Comparison of ENCODE assay signal across 9 mouse cellular contexts in the genomic region with DNA sequence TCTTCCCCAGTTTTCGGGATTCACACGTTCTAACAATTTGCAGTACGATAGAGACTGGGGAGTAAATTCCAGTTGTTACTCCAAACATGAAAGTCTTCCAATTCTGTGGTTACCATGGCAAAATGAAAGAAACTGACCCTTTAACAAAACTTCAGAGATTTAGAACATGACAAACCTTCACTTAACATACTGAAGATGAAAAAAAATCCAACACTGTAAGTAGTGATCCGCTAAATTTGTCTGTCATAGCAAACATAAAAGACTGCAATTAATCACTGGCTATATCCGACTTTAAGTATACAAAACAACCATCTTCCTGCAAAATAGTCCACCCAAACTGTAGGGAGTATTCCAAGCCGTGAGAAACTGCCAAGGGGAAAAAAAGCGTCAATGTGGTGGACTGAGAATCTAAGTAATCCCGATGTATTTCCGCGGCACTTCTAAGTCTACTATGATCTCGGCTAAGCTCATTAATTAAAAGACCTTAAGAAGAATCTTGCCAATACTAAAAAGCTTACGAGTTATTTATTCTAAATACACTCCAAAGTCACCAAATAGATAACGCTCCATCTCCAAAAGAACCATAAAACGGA. TPM values are rescaled to one million over a fixed set of nuclear protein-coding genes. Genes with fewer than 3 reads are reported as not detected.
A peak's percentile ranks its signal among the peaks of the same experiment; 100 is the strongest.
DNase-seq lines count a peak whose midpoint lies in the region; ATAC-seq and TF ChIP-seq lines count a peak whose summit lies in the region.
"Had no signal": no experiment of that assay in that cellular context is flagged by ENCODE, and none has a peak within 500 bp of the region (broad histone marks: within the 10 kb centered on the region; RNA-seq: fewer than 3 reads in every experiment).

No protein-coding gene starts in this region.

- 0 out of 2 replicates have a peak, but pooled peaks cover 2% of the 10 kb centered on the region for H3K27me3 ChIP-seq in E14TG2a.4 (ENCODE audit: insufficient read depth, low read length)
- no peaks in the 10 kb centered on the region for H3K27me3 ChIP-seq in heart, embryonic 11.5 days (ENCODE audit: control insufficient read depth, insufficient read depth, low read length)
- H3K27me3 ChIP-seq in liver, embryonic 14.5 days (ENCODE audit: control insufficient read depth, insufficient read depth, low read length): peaks cover 31% of the 10 kb centered on the region
- H3K27me3 ChIP-seq in stomach, postnatal 0 days (ENCODE audit: control insufficient read depth, insufficient read depth, low read length): no peaks in the 10 kb centered on the region; the same call in 1 of the 2 replicates
- no peaks in the 10 kb centered on the region; the same call in 1 of the 2 replicates for H3K27me3 ChIP-seq in kidney, adult 2 months (replicated peaks; ENCODE audit: control insufficient read depth, insufficient read depth, low read length)

- no peaks in the 10 kb centered on the region for H3K36me3 ChIP-seq in E14TG2a.4 (ENCODE audit: insufficient read depth, low read length)
- H3K36me3 ChIP-seq in heart, embryonic 11.5 days (ENCODE audit: control insufficient read depth, insufficient read depth, low read length): no peaks in the 10 kb centered on the region
- H3K36me3 ChIP-seq in liver, embryonic 14.5 days (replicated peaks; ENCODE audit: control insufficient read depth, insufficient read depth, low read depth): no peaks in the 10 kb centered on the region
- H3K36me3 ChIP-seq in stomach, postnatal 0 days (ENCODE audit: control insufficient read depth, insufficient read depth, low read length): no peaks in the 10 kb centered on the region
- no peaks in the 10 kb centered on the region for H3K36me3 ChIP-seq in kidney, adult 2 months (ENCODE audit: control insufficient read depth, insufficient read depth, low read length)

- WGBS in heart, embryonic 11.5 days (ENCODE audit: insufficient replicate concordance): 20% methylated on average over 14 of the region's 14 CpGs
- 21% methylated on average over 14 of the region's 14 CpGs for WGBS in liver, embryonic 14.5 days (ENCODE audit: insufficient replicate concordance)
- 17% methylated on average over 14 of the region's 14 CpGs for WGBS in stomach, postnatal 0 days
- WGBS in kidney, adult 2 months: 21% methylated on average over 14 of the region's 14 CpGs

- H3K4me2 ChIP-seq in heart, embryonic 11.5 days: peak overlapping the region; percentile 83
- H3K4me2 ChIP-seq in liver, embryonic 14.5 days (ENCODE audit: low read depth): peak overlapping the region; percentile 65; the same call in 1 of the 2 replicates
- H3K4me2 ChIP-seq in stomach, postnatal 0 days (replicated peaks; ENCODE audit: low read depth): peak overlapping the region; percentile 88

- H3K4me1 ChIP-seq in E14TG2a.4 (replicated peaks; ENCODE audit: low read depth, low read length): peaks cover 26% of the 10 kb centered on the region
- no peaks in the 10 kb centered on the region for H3K4me1 ChIP-seq in heart, embryonic 11.5 days (ENCODE audit: control insufficient read depth, insufficient read depth, low read length)
- H3K4me1 ChIP-seq in liver, embryonic 14.5 days (replicated peaks; ENCODE audit: control insufficient read depth in 2 of 2, insufficient read depth in 2 of 2, low read length in 1 of 2): no peaks in the 10 kb centered on the region
- no peaks in the 10 kb centered on the region for H3K4me1 ChIP-seq in stomach, postnatal 0 days (replicated peaks; ENCODE audit: control insufficient read depth, insufficient read depth)
- no peaks in the 10 kb centered on the region for H3K4me1 ChIP-seq in kidney, adult 2 months (ENCODE audit: control insufficient read depth, insufficient read depth, low read length)

- TF ChIP-seq POLR2A in kidney, adult 2 months (IDR thresholded peaks at IDR 0.05; ENCODE audit: low read depth, low read length): no peak

- no peak overlapping the region for H3K9ac ChIP-seq in heart, embryonic 11.5 days (ENCODE audit: low read depth, low read length)
- H3K9ac ChIP-seq in liver, embryonic 14.5 days (replicated peaks): no peak overlapping the region
- no peak overlapping the region for H3K9ac ChIP-seq in stomach, postnatal 0 days (ENCODE audit: low read length)

- no peak for TF ChIP-seq EP300 in liver, embryonic 14.5 days (IDR thresholded peaks at IDR 0.05; ENCODE audit: low read depth)
- TF ChIP-seq EP300 in stomach, postnatal 0 days (optimal IDR thresholded peaks at IDR 0.05): no peak

- DNase-seq in MEL-GATA-1-ER (ENCODE audit: extremely low read depth, low read depth): peak; percentile 14
- DNase-seq in liver, embryonic 14.5 days (ENCODE audit: low read depth in 3 of 3, low spot score in 3 of 3): no peak
- no peak for DNase-seq in stomach, postnatal 0 days (ENCODE audit: low spot score)
- no peak for DNase-seq in kidney, adult 2 months

- no peak for ATAC-seq in heart, embryonic 11.5 days (replicated peaks; ENCODE audit: insufficient number of reproducible peaks, low FRiP score, low TSS enrichment)
- no peak for ATAC-seq in liver, embryonic 14.5 days (ENCODE audit: insufficient read depth)
- no peak for ATAC-seq in stomach, postnatal 0 days (ENCODE audit: low FRiP score, low TSS enrichment)
- no peak for ATAC-seq in frontal cortex, adult (ENCODE audit: low TSS enrichment)
- ATAC-seq in CD4-positive, CD25-positive, alpha-beta regulatory T cell, adult 4 months: no peak

- H3K27ac ChIP-seq in heart, embryonic 11.5 days (ENCODE audit: low read depth, low read length): no peak overlapping the region
- no peak overlapping the region for H3K27ac ChIP-seq in liver, embryonic 14.5 days
- H3K27ac ChIP-seq in stomach, postnatal 0 days (replicated peaks): no peak overlapping the region
- H3K27ac ChIP-seq in kidney, adult 2 months (ENCODE audit: insufficient read depth, low read depth, low read length): no peak overlapping the region
- H3K27ac ChIP-seq: macrophage had no signal

- no peak for TF ChIP-seq CTCF in E14TG2a.4 (conservative IDR thresholded peaks at IDR 0.05; ENCODE audit: low read length)
- TF ChIP-seq CTCF in liver, embryonic 14.5 days (IDR thresholded peaks at IDR 0.05; ENCODE audit: low read depth): no peak
- no peak for TF ChIP-seq CTCF in stomach, postnatal 0 days (IDR thresholded peaks at IDR 0.05; ENCODE audit: low read depth)
- TF ChIP-seq CTCF in kidney, adult 2 months (conservative IDR thresholded peaks at IDR 0.05; ENCODE audit: insufficient read depth, insufficient read length, low read depth, low read length): no peak

- no peaks in the 10 kb centered on the region for H3K9me3 ChIP-seq in E14TG2a.4 (ENCODE audit: low read length)
- no peaks in the 10 kb centered on the region for H3K9me3 ChIP-seq in heart, embryonic 11.5 days (replicated peaks; ENCODE audit: control insufficient read depth, low read length)
- H3K9me3 ChIP-seq in liver, embryonic 14.5 days (ENCODE audit: control insufficient read depth, low read length): no peaks in the 10 kb centered on the region
- H3K9me3 ChIP-seq in stomach, postnatal 0 days (ENCODE audit: control insufficient read depth, low read length): no peaks in the 10 kb centered on the region

- peak overlapping the region; percentile 85 for H3K4me3 ChIP-seq in E14TG2a.4 (replicated peaks; ENCODE audit: low read length)
- peak overlapping the region; percentile 72 for H3K4me3 ChIP-seq in heart, embryonic 11.5 days (ENCODE audit: low read depth, low read length)
- no peak overlapping the region for H3K4me3 ChIP-seq in liver, embryonic 14.5 days (ENCODE audit: insufficient read depth in 1 of 2, low read depth in 2 of 2, low read length in 2 of 2)
- H3K4me3 ChIP-seq in stomach, postnatal 0 days (ENCODE audit: low read depth, low read length): peak overlapping the region; percentile 66
- no peak overlapping the region for H3K4me3 ChIP-seq in kidney, adult 2 months (ENCODE audit: insufficient read depth, low read depth, low read length)

RNA-seq across cellular contexts. Expression of a gene that starts 1.4 kb away (rescaled TPM):
- 2.2 and 2.7 TPM in 2 replicates for polyA plus RNA-seq in heart, embryonic 11.5 days (2014; fragmentation: Nextera tagmentation; extraction: Ambion mirVana)
- 0.09 and 0.17 TPM in 2 replicates for polyA plus RNA-seq in liver, embryonic 14.5 days (2012; rRNA removed)
- polyA plus RNA-seq in liver, embryonic 14.5 days (2014; fragmentation: Nextera tagmentation; extraction: Ambion mirVana): 0.01 and 0.03 TPM in 2 replicates
- 0.80 and 0.82 TPM in 2 replicates for polyA plus RNA-seq in stomach, postnatal 0 days (2015; fragmentation: Nextera tagmentation; extraction: Ambion mirVana)
- polyA plus RNA-seq in kidney, adult 2 months (2012; rRNA removed): 0.30 and 0.58 TPM in 2 replicates
- polyA plus RNA-seq in CD4-positive, CD25-positive, alpha-beta regulatory T cell, adult 4 months (2017; shearing (Covaris generic)): under 1 TPM in 1 of 2 experiments, not detected in 1; 0.47 TPM
- polyA plus RNA-seq: macrophage had no signal

Comparison
In these comparisons a context has a peak if more than half of its experiments do, and no peak if none do; other contexts are left out.
1. H3K4me3 ChIP-seq: peak in E14TG2a.4 (single experiment), heart, embryonic 11.5 days (single experiment) and stomach, postnatal 0 days (single experiment); none in liver, embryonic 14.5 days (0 of 2) and kidney, adult 2 months (single experiment).
2. Peak in every context shown above with its lines, with median percentiles within 50 percentile points of each other: H3K4me2 ChIP-seq.